ENCODE assay signal across 8 mouse cellular contexts in genomic region chr11:119942201-119942726, GRCm38 (mm10). TPM values are rescaled to one million over a fixed set of nuclear protein-coding genes. Genes with fewer than 3 reads are reported as not detected.
DNase-seq lines count a peak whose midpoint lies in the region; ATAC-seq lines count a peak whose summit lies in the region.

No protein-coding gene starts in this region.

- no peaks in the 10 kb centered on the region for H3K27me3 ChIP-seq in lung, embryonic 15.5 days
- H3K27me3 ChIP-seq in hindbrain, embryonic 11.5 days (ENCODE audit: control insufficient read depth, insufficient read depth, low read length), result peaks cover 7% of the 10 kb centered on the region

- H3K4me1 ChIP-seq in lung, embryonic 15.5 days, result peaks cover 77% of the 10 kb centered on the region
- H3K4me1 ChIP-seq in hindbrain, embryonic 11.5 days (replicated peaks; ENCODE audit: control insufficient read depth, insufficient read depth, low read length), result peaks cover 9% of the 10 kb centered on the region; the same call in 1 of the 2 replicates

- ATAC-seq in lung, embryonic 15.5 days (ENCODE audit: borderline replicate concordance, extremely low read depth, low FRiP score, low TSS enrichment), result peak; percentile 53
- ATAC-seq in hindbrain, embryonic 11.5 days (ENCODE audit: low FRiP score), result peak; percentile 75
- ATAC-seq in monocyte, adult 5-6 weeks (replicated peaks; ENCODE audit: insufficient number of reproducible peaks, low FRiP score, low TSS enrichment, poor library complexity, severe bottlenecking), result no peak

- H3K36me3 ChIP-seq in lung, embryonic 15.5 days, result no peaks in the 10 kb centered on the region
- H3K36me3 ChIP-seq in hindbrain, embryonic 11.5 days (ENCODE audit: control insufficient read depth, insufficient read depth, low read length), result no peaks in the 10 kb centered on the region

- WGBS in lung, embryonic 15.5 days, result under 1% methylated on average over 43 of the region's 43 CpGs
- WGBS in hindbrain, embryonic 11.5 days, result under 1% methylated on average over 37 of the region's 43 CpGs

- peak overlapping the region; percentile 57 for H3K9ac ChIP-seq in lung, embryonic 15.5 days
- peak overlapping the region; percentile 53 for H3K9ac ChIP-seq in hindbrain, embryonic 11.5 days (ENCODE audit: low read depth, low read length)

- DNase-seq in adrenal gland, postnatal 25 days, result peak; percentile 31
- no peak for DNase-seq in adrenal gland, adult 18-20 months (ENCODE audit: low spot score in 2 of 2)
- no peak for DNase-seq in lung, postnatal 25 days (ENCODE audit: low spot score)
- no peak for DNase-seq in hindbrain, embryonic 11.5 days (ENCODE audit: low spot score)
- peak; percentile 68 for DNase-seq in lung, postnatal 10 days
- DNase-seq in adrenal gland, postnatal 10 days, result no peak

- peak overlapping the region; percentile 78 for H3K4me2 ChIP-seq in lung, embryonic 15.5 days
- peak overlapping the region; percentile 100 for H3K4me2 ChIP-seq in hindbrain, embryonic 11.5 days (replicated peaks; ENCODE audit: low read depth, low read length)

- H3K27ac ChIP-seq in lung, embryonic 15.5 days, result peak overlapping the region; percentile 87
- 0 out of 2 replicates have a peak overlapping the region, but pooled peaks have one; percentile 51 for H3K27ac ChIP-seq in hindbrain, embryonic 11.5 days (ENCODE audit: low read depth, low read length)

- H3K9me3 ChIP-seq in lung, embryonic 15.5 days, result no peaks in the 10 kb centered on the region
- H3K9me3 ChIP-seq in hindbrain, embryonic 11.5 days (ENCODE audit: control insufficient read depth, low read length), result no peaks in the 10 kb centered on the region

- peak overlapping the region; percentile 76 for H3K4me3 ChIP-seq in lung, embryonic 15.5 days
- peak overlapping the region; percentile 68 for H3K4me3 ChIP-seq in hindbrain, embryonic 11.5 days (ENCODE audit: low read depth, low read length)

RNA-seq across cellular contexts. Expression of gene Baiap2, which starts 0.3 kb away (rescaled TPM):
- total RNA-seq in adrenal gland, postnatal 25 days (2021), result 12.0 and 17.0 TPM in 2 replicates
- total RNA-seq in adrenal gland, adult 18-20 months (2021), result 10 to 100 TPM; 16.5 to 31.7 TPM
- 26.2 and 28.9 TPM in 2 replicates for polyA plus RNA-seq in lung, embryonic 15.5 days (2015; fragmentation: Nextera tagmentation; extraction: Ambion mirVana)
- polyA plus RNA-seq in hindbrain, embryonic 11.5 days (2014; fragmentation: Nextera tagmentation; extraction: Ambion mirVana), result 10.1 and 11.5 TPM in 2 replicates
- total RNA-seq in monocyte, adult 5-6 weeks (2017), result 3.5 to 13.2 TPM (median 10.2 TPM) in 3 replicates
- total RNA-seq in adrenal gland, postnatal 10 days (2021), result 10 to 100 TPM; 18.9 to 21.3 TPM

RNA-seq across cellular contexts. Expression of gene Chmp6, which starts 29.0 kb away (rescaled TPM):
- 33.9 and 43.4 TPM in 2 replicates for total RNA-seq in adrenal gland, postnatal 25 days (2021)
- 10 to 100 TPM; 32.3 to 33.3 TPM for total RNA-seq in adrenal gland, adult 18-20 months (2021)
- polyA plus RNA-seq in lung, embryonic 15.5 days (2015; fragmentation: Nextera tagmentation; extraction: Ambion mirVana), result 99.3 and 100 TPM in 2 replicates
- 87.2 and 88.3 TPM in 2 replicates for polyA plus RNA-seq in hindbrain, embryonic 11.5 days (2014; fragmentation: Nextera tagmentation; extraction: Ambion mirVana)
- 17.3 to 54.0 TPM (median 33.5 TPM) in 3 replicates for total RNA-seq in monocyte, adult 5-6 weeks (2017)
- 10 to 100 TPM; 34.7 to 40.0 TPM for total RNA-seq in adrenal gland, postnatal 10 days (2021)

Comparison
In these comparisons a context has a peak if more than half of its experiments do, and no peak if none do; other contexts are left out.
1. DNase-seq: peak in adrenal gland, postnatal 25 days (single experiment) and lung, postnatal 10 days (single experiment); none in adrenal gland, adult 18-20 months (0 of 2), lung, postnatal 25 days (single experiment), hindbrain, embryonic 11.5 days (single experiment) and adrenal gland, postnatal 10 days (single experiment).